Mouse (Mus musculus): ENCODE data around the gene Ralgapb.

Ralgapb gene

GRCm38 (mm10) chr2:158512528-158512927 lies 102.9 kb downstream of the Ralgapb start, which contains the start of gene Arhgap40:
Gene Arhgap40, plus strand, starts transcription at chr2:158512796.
- in situ Hi-C loops (cut with MboI; ENCODE audit: low sequenced_read_pairs), result no loop called here

- in situ Hi-C loops (cut with MboI; ENCODE audit: low sequenced_read_pairs), result no loop called here
These were observed 104.2 kb downstream of the Ralgapb start for GRCm38 (mm10) chr2:158513821-158514336.

GRCm38 (mm10) chr2:158518583-158518982 lies 108.9 kb downstream of the Ralgapb start:
- in situ Hi-C loops (cut with MboI; ENCODE audit: low sequenced_read_pairs), result no loop called here

GRCm38 (mm10) chr2:158519071-158519470 lies 109.4 kb downstream of the Ralgapb start:
- in situ Hi-C loops (cut with MboI; ENCODE audit: low sequenced_read_pairs), result no loop called here

GRCm38 (mm10) chr2:158519800-158520199 lies 110.2 kb downstream of the Ralgapb start:
- in situ Hi-C loops (cut with MboI; ENCODE audit: low sequenced_read_pairs), result no loop called here

GRCm38 (mm10) chr2:158523060-158523459 lies 113.4 kb downstream of the Ralgapb start:
- in situ Hi-C loops (cut with MboI; ENCODE audit: low sequenced_read_pairs), result no loop called here

GRCm38 (mm10) chr2:158524129-158524860 lies 114.6 kb downstream of the Ralgapb start:
- in situ Hi-C loops (cut with MboI; ENCODE audit: low sequenced_read_pairs), result no loop called here

GRCm38 (mm10) chr2:158534090-158534489 lies 124.4 kb downstream of the Ralgapb start:
- in situ Hi-C loops (cut with MboI; ENCODE audit: low sequenced_read_pairs), result loop anchor here (25.0 kb wide), 1 partner anchor 328 kb away; no protein-coding TSS in a partner anchor

GRCm38 (mm10) chr2:158534559-158534958 lies 124.9 kb downstream of the Ralgapb start:
- in situ Hi-C loops (cut with MboI; ENCODE audit: low sequenced_read_pairs), result loop anchor here (25.0 kb wide), 1 partner anchor 328 kb away; no protein-coding TSS in a partner anchor

GRCm38 (mm10) chr2:158539433-158540305 lies 130.0 kb downstream of the Ralgapb start:
- in situ Hi-C loops (cut with MboI; ENCODE audit: low sequenced_read_pairs), result loop anchor here (10.0 to 25.0 kb wide), 2 partner anchors 95 to 323 kb away; no protein-coding TSS in a partner anchor

- in situ Hi-C loops (cut with MboI; ENCODE audit: low sequenced_read_pairs), result loop anchor here (10.0 to 25.0 kb wide), 2 partner anchors 94 to 321 kb away; no protein-coding TSS in a partner anchor
These were observed 131.6 kb downstream of the Ralgapb start for GRCm38 (mm10) chr2:158541286-158541685.

- in situ Hi-C loops (cut with MboI; ENCODE audit: low sequenced_read_pairs), result loop anchor here (10.0 to 25.0 kb wide), 2 partner anchors 90 to 317 kb away; no protein-coding TSS in a partner anchor
These were observed 135.6 kb downstream of the Ralgapb start for GRCm38 (mm10) chr2:158545266-158545665.

- in situ Hi-C loops (cut with MboI; ENCODE audit: low sequenced_read_pairs), result loop anchor here (10.0 to 25.0 kb wide), 2 partner anchors 88 to 316 kb away; no protein-coding TSS in a partner anchor
These were observed 137.1 kb downstream of the Ralgapb start for GRCm38 (mm10) chr2:158546751-158547150.

All from CH12F3 (cell line).